Mouse (Mus musculus): Measurements from ENCODE around the gene Degs2.

GRCm38 (mm10) chr12:108698697-108699471 lies 3.2 kb downstream of the Degs2 start:
- TF ChIP-seq TCF12 (IDR thresholded peaks at IDR 0.05; ENCODE audit: insufficient read depth, poor library complexity, severe bottlenecking) (no peak), USF1 (IDR thresholded peaks at IDR 0.05; ENCODE audit: low read depth) (no peak), POLR2A (IDR thresholded peaks at IDR 0.05; ENCODE audit: insufficient read length, low read depth) (no peak)

Measured in myocyte (in vitro differentiated cells).